Comparison of ENCODE assay signal across 8 mouse cellular contexts in the genomic region with DNA sequence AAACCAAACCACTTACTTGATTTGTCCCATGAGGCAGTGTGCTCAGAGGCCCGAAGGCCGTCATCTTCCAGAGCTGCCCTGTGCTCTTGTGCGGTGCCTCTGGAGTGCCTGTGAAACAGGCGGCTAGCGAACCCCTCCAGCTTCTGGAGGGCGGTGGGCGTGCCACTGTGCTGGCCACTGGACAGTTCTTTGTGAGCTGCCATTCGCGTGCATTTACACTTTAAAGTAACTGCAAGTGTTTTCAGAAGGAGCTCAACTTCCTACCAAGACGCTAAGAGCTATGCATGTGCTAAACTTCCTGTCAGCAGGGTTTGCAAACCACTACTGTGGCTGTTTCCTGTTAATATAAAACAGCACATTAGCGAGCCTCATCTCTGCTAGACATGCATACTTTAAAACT. TPM values are rescaled to one million over a fixed set of nuclear protein-coding genes. Genes with fewer than 3 reads are reported as not detected.
DNase-seq lines count a peak whose midpoint lies in the region; ATAC-seq lines count a peak whose summit lies in the region.

No protein-coding gene starts in this region.

- no peak for ATAC-seq in embryonic facial prominence, embryonic 12.5 days (ENCODE audit: insufficient number of reproducible peaks, insufficient read depth, low FRiP score, low TSS enrichment)

- no peak overlapping the region for H3K4me3 ChIP-seq in embryonic facial prominence, embryonic 12.5 days

- H3K36me3 ChIP-seq in embryonic facial prominence, embryonic 12.5 days: no peaks in the 10 kb centered on the region

- H3K4me2 ChIP-seq in embryonic facial prominence, embryonic 12.5 days (replicated peaks): peak overlapping the region; percentile 31

- H3K4me1 ChIP-seq in embryonic facial prominence, embryonic 12.5 days: peaks cover 5% of the 10 kb centered on the region

- peak; percentile 37 for DNase-seq in adrenal gland, postnatal 10 days
- DNase-seq in adrenal gland, adult 8-10 months: no peak
- peak; percentile 31 to 36 for DNase-seq in heart, postnatal 14 days
- peak; percentile 45 to 58 for DNase-seq in kidney, postnatal 4 days
- peak; percentile 29 for DNase-seq in mesoderm, embryonic 11.5 days (ENCODE audit: low read depth, low spot score)
- DNase-seq in thymus, postnatal 36 days: peak; percentile 45 to 57
- no peak for DNase-seq in frontal cortex, postnatal 14 days (ENCODE audit: low spot score in 2 of 2)

- WGBS in embryonic facial prominence, embryonic 12.5 days: 15% methylated on average over 11 of the region's 11 CpGs

- H3K9me3 ChIP-seq in embryonic facial prominence, embryonic 12.5 days: no peaks in the 10 kb centered on the region

- peak overlapping the region; percentile 33; the same call in 1 of the 2 replicates for H3K9ac ChIP-seq in embryonic facial prominence, embryonic 12.5 days

- no peak overlapping the region for H3K27ac ChIP-seq in embryonic facial prominence, embryonic 12.5 days

- intact Hi-C loops in heart, postnatal 14 days (cut with DNase I): loop anchor here (5.0 kb wide), 1 partner anchor 434 kb away; no protein-coding TSS in a partner anchor

- H3K27me3 ChIP-seq in embryonic facial prominence, embryonic 12.5 days: no peaks in the 10 kb centered on the region

RNA-seq across cellular contexts. Expression of a gene that starts 31.7 kb away (rescaled TPM):
- 100 to 1,000 TPM in 1 of 2 experiments, 10 to 100 TPM in 1; 93.2 to 107 TPM for total RNA-seq in adrenal gland, postnatal 10 days (2021)
- 100 to 1,000 TPM; 126 to 155 (median 139) TPM for total RNA-seq in adrenal gland, adult 8-10 months (2022)
- 89.5 and 91.9 TPM in 2 replicates for polyA plus RNA-seq in embryonic facial prominence, embryonic 12.5 days (2016; fragmentation: Nextera tagmentation; extraction: Ambion mirVana)
- total RNA-seq in heart, postnatal 14 days (2021): 10 to 100 TPM; 62.5 to 68.3 TPM

Comparison
In these comparisons a context has a peak if more than half of its experiments do, and no peak if none do; other contexts are left out.
1. DNase-seq: peak in adrenal gland, postnatal 10 days (single experiment), heart, postnatal 14 days (2 of 2), kidney, postnatal 4 days (2 of 2), mesoderm, embryonic 11.5 days (single experiment) and thymus, postnatal 36 days (2 of 2); none in adrenal gland, adult 8-10 months (single experiment) and frontal cortex, postnatal 14 days (0 of 2).